Mouse (Mus musculus): ENCODE measurements around the gene Aamp.

DNA sequence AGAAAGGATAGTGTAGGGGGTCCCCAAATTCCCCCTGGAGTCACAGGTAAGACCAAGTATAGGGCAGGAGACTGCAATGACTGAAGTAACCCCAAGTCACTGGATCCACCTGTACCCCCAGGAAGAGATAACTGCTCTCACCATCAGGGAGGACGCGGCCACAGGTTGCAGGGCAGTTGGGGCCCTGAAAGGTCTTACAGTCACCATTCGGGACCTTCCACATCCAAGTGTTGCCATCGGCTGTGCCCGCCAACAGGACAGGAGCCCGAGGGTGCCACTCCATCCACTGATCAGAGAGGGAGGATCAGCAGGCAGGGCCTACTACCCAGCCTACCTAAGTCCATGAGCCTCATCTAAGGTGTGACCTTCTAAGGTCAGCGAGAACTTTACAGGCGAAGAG, 2.7 kb downstream of the Aamp start:
- no peak for TF ChIP-seq CTCF (IDR thresholded peaks at IDR 0.05; ENCODE audit: borderline replicate concordance, insufficient read depth, low read length)
- no peak for TF ChIP-seq POLR2A (IDR thresholded peaks at IDR 0.05; ENCODE audit: low read depth, low read length)

Measured in embryonic fibroblast, embryonic 13.5 days (primary cell).